Mouse (Mus musculus) liver, postnatal 0 days (tissue): ENCODE results near the gene Msmp. TPM values are rescaled to one million over a fixed set of nuclear protein-coding genes. Genes with fewer than 3 reads are reported as not detected.
"Not testable (repeated sequence)": the region's sequence is repeated elsewhere in the genome, so short reads cannot be mapped to it uniquely, and the experiment has no call there.

Experiments used
- ATAC-seq: fragments of 200-750 bp; cut with Nextera tagmentation; 2 replicates; pipeline ENCODE4 v1.8.0; 2017; ENCODE audit warnings: mild to moderate bottlenecking, moderate library complexity
- DNase-seq: peaks from one replicate; pipeline ENCODE4 v3.0.0-alpha.2; 2016
- H3K27ac ChIP-seq: fragments of 300-500 bp; sonication (generic); 2 replicates; pipeline ENCODE4 v1.5.1; 2014; ENCODE audit warnings: antibody characterized with exemption, moderate library complexity, mild to moderate bottlenecking, low read depth
- H3K27me3 ChIP-seq: fragments of 300-500 bp; sonication (generic); 2 replicates; pipeline ENCODE4 v1.6.1; 2014; ENCODE audit warnings: low read length, control low read depth, mixed read lengths; ENCODE audit not compliant: insufficient read depth
- H3K36me3 ChIP-seq: fragments of 300-500 bp; sonication (generic); replicated peaks from 2 replicates; pipeline ENCODE4 v1.6.1; 2014; ENCODE audit warnings: mild to moderate bottlenecking, control low read depth, low read length, moderate library complexity, mixed read lengths; ENCODE audit not compliant: insufficient read depth
- H3K4me1 ChIP-seq: fragments of 300-500 bp; sonication (generic); 2 replicates; pipeline ENCODE4 v1.6.1; 2014; ENCODE audit warnings: antibody characterized with exemption, mild to moderate bottlenecking, control low read depth; ENCODE audit not compliant: insufficient read depth
- H3K4me2 ChIP-seq: fragments of 300-500 bp; sonication (generic); 2 replicates; pipeline ENCODE4 v1.6.1; 2014; ENCODE audit warnings: low read depth, mild to moderate bottlenecking, low read length, moderate library complexity, mixed read lengths
- H3K4me3 ChIP-seq: fragments of 300-500 bp; sonication (generic); 2 replicates; pipeline ENCODE4 v1.5.1; 2014; ENCODE audit warnings: low read depth, low read length
- H3K9ac ChIP-seq: fragments of 300-500 bp; sonication (generic); replicated peaks from 2 replicates; pipeline ENCODE4 v1.6.1; 2014; ENCODE audit warnings: mild to moderate bottlenecking, moderate library complexity
- H3K9me3 ChIP-seq: fragments of 300-500 bp; sonication (generic); 2 replicates; pipeline ENCODE4 v1.6.1; 2016; ENCODE audit warnings: mild to moderate bottlenecking, control low read depth, low read length, mixed read lengths
- CTCF ChIP-seq: sonication (generic); IDR thresholded peaks from 2 replicates; pipeline ENCODE4 v1.5.1; 2016; ENCODE audit warnings: antibody characterized with exemption, low read depth
- EP300 ChIP-seq: IDR thresholded peaks from 2 replicates; pipeline ENCODE4 v1.6.1; 2016; ENCODE audit warnings: antibody characterized with exemption, low read depth, mild to moderate bottlenecking
- WGBS: fragments of 180-500 bp; shearing (Covaris S2); extraction: QIAGEN DNeasy Blood & Tissue Kit; methylation state at CpG from one replicate; pipeline ENCODE4 v1.1.7; 2014; ENCODE audit not compliant: insufficient replicate concordance; 5-methylcytosine and 5-hydroxymethylcytosine counted together
- polyA plus RNA-seq: library from polyadenylated mRNA; unstranded; fragments of >200 nt; fragmentation: Nextera tagmentation; extraction: Ambion mirVana; gene quantifications from 2 replicates; pipeline ENCODE4 v1.2.1, GENCODE M21; 2015

Msmp gene
- polyA plus RNA-seq, 1 experiment from 2014 or later, result 0.96 TPM

DNA sequence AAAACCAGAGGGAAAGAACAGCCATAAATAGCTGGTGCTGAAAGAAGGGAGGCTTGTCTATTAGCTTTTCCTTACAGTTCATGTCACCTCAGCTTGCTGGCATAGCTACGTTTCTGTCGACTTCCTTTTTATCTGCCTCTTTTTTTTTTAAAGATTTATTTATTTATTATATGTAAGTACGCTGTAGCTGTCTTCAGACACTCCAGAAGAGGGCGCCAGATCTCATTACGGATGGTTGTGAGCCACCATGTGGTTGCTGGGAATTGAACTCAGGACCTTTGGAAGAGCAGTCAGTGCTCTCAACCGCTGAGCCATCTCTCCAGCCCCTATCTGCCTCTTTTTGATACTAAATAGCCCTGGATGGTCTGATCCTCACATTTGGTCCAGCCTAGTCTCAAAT lies 32.4 kb downstream of the Msmp start:
- H3K9ac ChIP-seq, H3K4me1 ChIP-seq, H3K27me3 ChIP-seq, H3K4me3 ChIP-seq, H3K4me2 ChIP-seq, DNase-seq, ATAC-seq, H3K27ac ChIP-seq, H3K9me3 ChIP-seq: not testable (repeated sequence)
- peak; percentile 8; the same call in 1 of the 2 replicates for TF ChIP-seq CTCF
- H3K36me3 ChIP-seq, result peaks cover 99% of the 10 kb centered on the region
- 85% methylated on average over 6 of the region's 6 CpGs for WGBS

DNA sequence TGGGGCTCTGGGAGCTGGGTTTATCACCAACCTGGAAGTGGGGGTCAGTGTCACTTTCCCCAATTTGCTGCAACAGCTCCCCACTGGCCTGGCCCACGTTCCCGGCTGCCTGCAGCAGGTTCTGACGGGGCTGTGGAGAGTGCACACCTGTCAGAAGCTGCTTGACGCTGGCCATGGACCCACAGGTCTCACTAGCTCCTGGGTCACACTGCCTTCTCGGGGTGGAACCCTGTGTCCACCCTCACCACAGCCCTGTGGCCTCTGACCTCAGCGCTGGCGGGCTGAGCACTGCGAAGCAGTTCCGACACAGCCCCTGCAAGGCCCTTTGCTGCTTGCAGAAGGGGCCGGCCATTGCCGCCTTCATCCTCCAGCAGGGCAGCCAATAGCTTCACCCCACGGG lies 35.2 kb downstream of the Msmp start:
- H3K4me1 ChIP-seq, result no peaks in the 10 kb centered on the region
- no peak overlapping the region for H3K4me2 ChIP-seq
- peaks cover 4% of the 10 kb centered on the region; the same call in 1 of the 2 replicates for H3K9me3 ChIP-seq
- H3K9ac ChIP-seq, result no peak overlapping the region
- no peak overlapping the region for H3K4me3 ChIP-seq
- WGBS, result 92% methylated on average over 12 of the region's 12 CpGs
- DNase-seq, result no peak
- ATAC-seq, result no peak
- H3K27ac ChIP-seq, result no peak overlapping the region
- TF ChIP-seq CTCF (no peak), EP300 (no peak)
- peaks cover 100% of the 10 kb centered on the region for H3K36me3 ChIP-seq
- no peaks in the 10 kb centered on the region for H3K27me3 ChIP-seq

- Histone ChIP-seq H3K9ac (no peak overlapping the region), H3K4me3 (no peak overlapping the region), H3K27me3 (no peaks in the 10 kb centered on the region), H3K4me1 (no peaks in the 10 kb centered on the region), H3K4me2 (no peak overlapping the region), H3K9me3 (peaks cover 1% of the 10 kb centered on the region; the same call in 1 of the 2 replicates), H3K36me3 (peaks cover 100% of the 10 kb centered on the region), H3K27ac (no peak overlapping the region)
- WGBS, result 89% methylated on average over 8 of the region's 8 CpGs
- DNase-seq (no peak), ATAC-seq (no peak)
- TF ChIP-seq CTCF (no peak), EP300 (no peak)
These were observed 37.1 kb downstream of the Msmp start for GRCm38 (mm10) chr4:43547160-43547559.

GRCm38 (mm10) chr4:43546375-43547047 lies 37.8 kb downstream of the Msmp start:
- ATAC-seq (no peak), DNase-seq (no peak)
- Histone ChIP-seq H3K36me3 (peaks cover 100% of the 10 kb centered on the region), H3K4me3 (no peak overlapping the region), H3K4me2 (no peak overlapping the region), H3K4me1 (no peaks in the 10 kb centered on the region), H3K9me3 (no peaks in the 10 kb centered on the region), H3K27ac (no peak overlapping the region), H3K9ac (no peak overlapping the region), H3K27me3 (no peaks in the 10 kb centered on the region)
- TF ChIP-seq EP300 (no peak), CTCF (no peak)
- 88% methylated on average over 12 of the region's 12 CpGs for WGBS

DNA sequence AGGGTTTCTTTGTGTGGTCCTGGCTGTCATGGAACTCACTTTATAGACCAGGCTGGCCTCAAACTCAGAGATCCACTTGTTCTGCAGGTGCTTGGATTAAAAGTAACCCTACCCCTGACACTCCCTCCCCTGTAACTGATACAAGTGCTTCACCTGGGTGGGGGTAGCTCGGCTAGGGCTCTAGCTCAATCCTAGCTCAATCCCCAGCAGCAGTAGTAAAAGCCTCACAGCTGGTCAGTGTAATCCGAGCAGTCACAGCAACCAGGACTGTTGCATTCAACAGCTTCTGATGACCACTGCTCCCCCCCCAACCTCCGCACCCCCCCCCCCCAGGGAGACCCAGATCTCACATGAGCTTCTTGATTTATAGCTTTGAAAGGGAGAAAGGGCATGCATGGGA lies 42.2 kb downstream of the Msmp start:
- peaks cover 94% of the 10 kb centered on the region for H3K36me3 ChIP-seq
- DNase-seq (no peak), ATAC-seq (no peak)
- H3K4me2 ChIP-seq, result no peak overlapping the region
- no peak overlapping the region for H3K9ac ChIP-seq
- no peaks in the 10 kb centered on the region for H3K4me1 ChIP-seq
- no peaks in the 10 kb centered on the region for H3K9me3 ChIP-seq
- no peak overlapping the region for H3K4me3 ChIP-seq
- 89% methylated on average over 3 of the region's 3 CpGs for WGBS
- H3K27me3 ChIP-seq, result no peaks in the 10 kb centered on the region
- TF ChIP-seq EP300 (no peak), CTCF (no peak)
- no peak overlapping the region for H3K27ac ChIP-seq

DNA sequence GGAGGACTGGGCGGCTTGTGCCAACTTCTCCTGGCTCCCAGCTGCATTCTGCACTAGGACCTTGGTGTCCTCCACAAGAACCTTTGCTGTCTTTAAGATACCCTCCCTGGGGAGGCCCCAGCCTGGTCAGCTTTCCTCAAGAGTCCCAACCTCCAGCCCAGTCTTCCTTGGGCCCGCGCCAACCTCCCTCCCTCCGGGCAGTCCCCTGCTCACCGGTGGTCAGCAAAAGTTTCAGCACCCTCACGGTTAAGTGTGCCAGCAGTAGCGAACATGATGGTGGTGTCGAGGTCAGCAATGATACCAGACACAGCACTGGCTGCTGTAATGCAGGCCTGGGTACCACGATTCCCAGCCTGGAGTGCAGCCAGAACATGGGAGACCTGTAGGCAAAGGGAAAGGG lies 48.3 kb downstream of the Msmp start:
- 91% methylated on average over 9 of the region's 9 CpGs for WGBS
- H3K4me3 ChIP-seq, result no peak overlapping the region
- H3K4me1 ChIP-seq, result no peaks in the 10 kb centered on the region
- no peak for DNase-seq
- TF ChIP-seq CTCF, result no peak
- TF ChIP-seq EP300, result no peak
- H3K36me3 ChIP-seq, result peaks cover 94% of the 10 kb centered on the region
- no peak overlapping the region for H3K27ac ChIP-seq
- H3K27me3 ChIP-seq, result no peaks in the 10 kb centered on the region
- no peak overlapping the region for H3K9ac ChIP-seq
- H3K4me2 ChIP-seq, result no peak overlapping the region
- ATAC-seq, result no peak
- H3K9me3 ChIP-seq, result no peaks in the 10 kb centered on the region

- peaks cover 97% of the 10 kb centered on the region for H3K36me3 ChIP-seq
- TF ChIP-seq CTCF (no peak), EP300 (no peak)
- no peaks in the 10 kb centered on the region for H3K4me1 ChIP-seq
- H3K27ac ChIP-seq, result no peak overlapping the region
- H3K9ac ChIP-seq, result no peak overlapping the region
- ATAC-seq (no peak), DNase-seq (no peak)
- H3K9me3 ChIP-seq, result no peaks in the 10 kb centered on the region
- H3K27me3 ChIP-seq, result no peaks in the 10 kb centered on the region
- no peak overlapping the region for H3K4me2 ChIP-seq
- WGBS, result 97% methylated on average over 8 of the region's 8 CpGs
- H3K4me3 ChIP-seq, result no peak overlapping the region
These were observed 48.7 kb downstream of the Msmp start for GRCm38 (mm10) chr4:43535628-43536027.
